Mouse (Mus musculus) cerebellum, adult 18-20 months (tissue): ENCODE results near the gene Dppa3.

Experiments
- DNase-seq, 2 experiments: peaks; one replicate each; pipeline ENCODE4 v3.0.0; 2021

The Dppa3 gene

DNA sequence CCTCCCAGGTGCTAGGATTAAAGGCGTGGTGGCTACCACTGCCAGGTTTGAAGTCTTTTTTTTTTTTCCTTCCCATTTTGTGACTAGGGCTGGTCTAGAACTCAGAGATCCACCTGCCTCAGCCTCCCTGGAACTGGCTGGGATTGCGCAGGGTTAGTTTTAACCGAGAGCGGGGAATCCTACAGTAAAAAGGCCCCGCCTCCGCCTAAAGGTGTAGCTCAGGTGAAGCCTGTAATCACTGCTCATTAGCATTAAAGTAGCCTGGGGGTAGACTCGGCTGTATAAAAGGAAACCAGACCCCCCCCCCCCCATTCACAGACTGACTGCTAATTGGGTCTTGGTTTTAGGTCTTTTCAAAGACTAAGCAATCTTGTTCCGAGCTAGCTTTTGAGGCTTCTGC is at the start of gene Dppa3:
TSS of gene Dppa3 (plus strand) at position 301 of the 400 bp plus-strand sequence.
- DNase-seq, result no peak

DNA sequence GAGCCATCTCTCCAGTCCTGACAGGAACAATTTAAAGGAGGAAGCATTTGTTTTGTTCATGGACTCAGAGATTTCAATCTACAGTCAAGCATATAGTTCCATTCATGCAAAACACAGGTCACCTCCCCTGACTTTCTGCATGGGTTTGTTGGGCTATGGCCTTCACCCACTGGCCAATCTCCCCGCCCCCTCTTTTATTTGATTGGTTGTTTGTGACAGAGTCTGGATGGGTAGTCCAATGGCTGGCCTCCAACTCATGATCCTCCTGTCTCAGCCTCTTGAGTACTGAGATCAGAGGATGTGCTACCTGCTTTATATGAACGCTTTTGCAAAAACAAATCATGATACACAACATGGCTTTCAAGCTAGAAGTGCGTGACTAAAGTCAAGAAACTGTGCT is 49.2 kb upstream of the Dppa3 start:
- DNase-seq, result no peak

DNA sequence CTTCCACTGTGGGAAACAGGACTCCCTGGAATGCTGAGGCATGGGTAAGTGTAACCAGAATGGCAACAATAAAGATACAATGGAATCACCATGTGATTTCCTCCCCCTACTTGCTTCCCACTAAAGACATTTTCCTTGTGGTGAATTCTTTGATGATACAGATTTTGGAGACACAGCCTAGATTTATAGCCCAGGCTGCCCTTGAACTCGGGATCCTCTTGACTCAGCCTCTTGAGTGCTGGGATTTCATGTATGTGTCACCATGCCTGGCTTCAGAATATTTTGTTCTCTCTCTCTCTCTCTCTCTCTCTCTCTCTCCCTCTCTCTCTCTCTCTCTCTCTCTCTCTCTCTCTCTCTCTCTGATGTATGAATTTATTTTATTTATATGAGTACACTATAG is 47.1 kb upstream of the Dppa3 start:
- no peak for DNase-seq

DNA sequence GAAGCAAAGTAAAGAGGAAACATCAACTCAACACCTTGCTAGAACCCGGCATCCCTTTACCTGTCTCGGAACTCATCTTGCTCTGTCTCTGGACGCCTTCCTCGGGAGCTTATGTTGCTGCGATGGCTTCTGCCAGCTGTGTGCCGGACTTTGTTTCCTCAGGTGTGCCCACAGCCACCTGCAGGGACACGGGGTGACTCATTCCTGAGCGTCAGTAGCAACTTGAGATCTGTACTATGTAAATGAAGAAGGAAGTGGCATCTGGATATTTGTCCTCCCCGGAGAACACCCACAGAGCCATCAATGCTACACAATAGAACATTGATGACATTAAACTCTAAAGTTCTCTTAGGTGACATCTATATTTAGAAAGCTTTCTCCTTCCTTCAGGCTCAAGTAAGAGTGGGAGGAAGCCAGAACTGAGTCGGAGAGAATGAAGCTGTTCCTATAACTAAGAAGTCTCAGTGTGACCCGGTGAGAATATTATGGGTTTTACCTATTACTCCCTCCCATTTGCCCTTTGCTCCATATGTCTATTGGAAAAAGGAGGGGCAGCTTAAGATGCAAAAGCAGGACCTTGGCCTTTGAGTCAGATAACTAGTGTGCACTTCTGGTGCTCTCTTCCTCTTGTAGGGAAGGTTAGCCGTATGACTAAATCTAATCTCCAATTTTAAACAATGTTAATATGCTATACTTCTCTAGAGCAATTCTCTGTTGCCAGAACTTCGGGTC is 35.0 kb upstream of the Dppa3 start:
- DNase-seq, result no peak

DNA sequence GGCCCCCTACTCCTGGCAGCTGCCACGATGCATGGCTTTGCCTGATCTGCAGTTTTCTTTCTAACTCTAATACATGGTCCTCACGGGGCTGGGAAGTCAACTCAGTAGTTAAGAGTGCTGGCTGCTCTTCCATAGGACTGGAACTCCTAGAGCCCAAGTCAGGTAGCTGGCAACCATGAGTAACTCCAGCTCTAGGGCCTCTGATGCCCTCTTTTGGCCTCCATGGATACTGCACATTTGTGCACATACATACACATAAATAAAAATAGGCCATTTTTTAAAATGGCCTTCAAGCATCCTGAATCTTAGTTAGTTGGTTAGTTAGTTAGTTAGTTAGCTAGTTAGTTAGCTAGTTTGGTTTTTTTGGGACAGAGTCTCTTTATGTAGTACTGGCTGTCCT is 33.3 kb upstream of the Dppa3 start:
- DNase-seq, result no peak

DNA sequence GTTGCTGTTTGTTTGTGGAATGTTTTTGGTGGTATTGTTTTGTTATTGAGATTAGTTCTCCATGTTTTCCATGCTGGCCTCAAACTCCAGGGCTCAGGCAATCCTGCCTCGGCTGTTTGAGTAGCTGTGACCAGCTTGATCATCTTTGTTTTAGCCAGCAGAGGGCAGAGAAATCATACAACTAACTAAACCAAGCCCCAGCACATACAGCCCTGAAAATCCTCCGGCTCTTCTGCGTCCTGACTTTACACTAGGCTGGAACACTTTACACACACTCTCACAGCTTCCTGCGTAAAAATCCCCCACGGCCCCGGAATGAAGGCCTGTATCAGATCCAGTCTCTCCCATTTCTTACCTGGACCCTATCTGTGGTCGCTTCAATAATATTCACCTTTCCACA is 30.6 kb upstream of the Dppa3 start:
- DNase-seq, result no peak

DNA sequence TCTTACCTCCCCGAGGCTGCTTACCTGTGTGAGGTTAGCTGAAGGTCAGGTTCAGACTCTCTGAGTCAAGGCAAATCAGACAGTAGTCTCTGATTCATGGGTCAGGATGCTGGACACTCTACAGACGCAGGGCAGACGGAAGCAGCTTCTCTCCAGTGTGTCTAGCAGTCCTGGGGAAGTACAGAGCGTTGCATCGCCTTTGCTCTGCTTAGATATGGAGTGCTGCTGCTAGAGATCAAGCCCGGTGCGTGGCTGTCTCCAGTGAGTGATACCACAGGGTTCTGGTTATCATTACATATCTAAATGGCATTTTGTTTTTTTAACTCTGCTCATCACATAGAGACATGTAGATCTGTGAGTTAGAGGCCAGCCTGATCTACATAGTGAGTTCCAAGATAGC is 29.6 kb upstream of the Dppa3 start:
- DNase-seq, result no peak

DNA sequence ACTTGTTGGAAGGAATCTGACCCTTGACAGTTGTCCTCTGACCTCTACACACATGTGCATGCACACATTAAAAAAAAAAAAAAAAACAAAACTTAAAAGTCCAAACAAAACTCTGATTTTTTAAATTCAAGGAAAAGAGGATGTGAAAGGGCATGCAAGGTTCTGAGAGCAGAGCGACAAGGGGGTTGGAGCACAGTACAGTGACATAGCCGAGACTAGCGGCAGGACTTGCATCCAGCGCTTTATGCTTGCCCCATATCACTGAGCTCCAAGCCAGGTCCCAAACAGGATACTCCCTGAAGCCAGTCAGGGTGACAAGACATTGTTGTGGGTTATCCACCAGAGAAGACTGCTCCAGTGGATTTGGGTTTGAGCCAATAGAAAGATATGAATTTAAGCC is 28.2 kb upstream of the Dppa3 start:
- DNase-seq, result no peak

DNA sequence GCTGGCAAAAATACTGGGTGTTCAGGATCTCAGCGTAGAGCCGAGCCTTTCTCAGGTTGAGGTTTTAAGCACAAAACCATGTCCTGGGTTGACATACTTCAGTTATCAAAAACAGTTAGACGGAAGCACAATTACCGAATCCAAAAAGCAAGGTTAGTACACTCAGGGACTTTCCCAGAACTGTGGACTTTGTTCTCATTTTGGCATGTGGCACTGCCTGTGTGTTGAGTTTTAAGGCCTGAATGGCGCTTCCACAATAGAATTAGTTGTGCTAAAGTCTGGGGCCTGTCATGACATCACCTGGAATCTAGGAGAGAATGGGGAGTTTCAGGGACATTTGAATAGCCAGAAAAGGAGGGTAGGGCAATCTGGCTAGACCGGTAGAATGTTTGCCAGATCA is 27.8 kb upstream of the Dppa3 start:
- no peak for DNase-seq

DNA sequence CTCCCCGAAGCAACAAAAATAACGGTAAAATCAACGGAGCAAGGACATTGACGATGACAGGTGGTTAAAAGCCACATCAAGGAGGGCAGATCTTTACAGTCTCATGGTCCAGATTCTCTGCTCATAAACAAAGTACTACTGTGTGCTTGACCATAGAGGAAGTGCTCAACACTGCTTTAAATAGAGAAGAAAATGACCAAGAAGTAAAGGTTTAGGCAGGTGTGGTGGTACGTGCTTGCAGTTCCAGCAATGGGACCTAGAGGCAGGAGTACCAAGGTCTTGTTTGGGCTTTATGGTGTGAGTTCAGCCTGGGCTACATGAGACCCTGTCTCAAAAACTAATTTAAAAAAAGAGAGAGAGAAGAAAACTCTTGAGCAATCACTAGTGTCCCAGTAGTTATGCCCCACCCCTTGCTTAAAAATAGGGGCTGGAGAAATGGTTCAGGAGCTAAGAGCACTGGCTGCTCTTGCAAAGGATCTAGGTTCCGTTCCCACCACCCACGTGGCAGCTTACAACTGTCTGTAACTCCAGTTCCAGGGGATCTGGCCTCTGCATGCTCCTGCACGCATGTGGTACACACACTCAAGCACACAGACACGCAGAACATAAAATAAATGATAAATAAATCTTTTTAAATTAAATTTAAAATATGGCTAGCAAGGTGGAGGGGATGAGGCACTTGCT is 27.0 kb upstream of the Dppa3 start:
- DNase-seq, result no peak

DNA sequence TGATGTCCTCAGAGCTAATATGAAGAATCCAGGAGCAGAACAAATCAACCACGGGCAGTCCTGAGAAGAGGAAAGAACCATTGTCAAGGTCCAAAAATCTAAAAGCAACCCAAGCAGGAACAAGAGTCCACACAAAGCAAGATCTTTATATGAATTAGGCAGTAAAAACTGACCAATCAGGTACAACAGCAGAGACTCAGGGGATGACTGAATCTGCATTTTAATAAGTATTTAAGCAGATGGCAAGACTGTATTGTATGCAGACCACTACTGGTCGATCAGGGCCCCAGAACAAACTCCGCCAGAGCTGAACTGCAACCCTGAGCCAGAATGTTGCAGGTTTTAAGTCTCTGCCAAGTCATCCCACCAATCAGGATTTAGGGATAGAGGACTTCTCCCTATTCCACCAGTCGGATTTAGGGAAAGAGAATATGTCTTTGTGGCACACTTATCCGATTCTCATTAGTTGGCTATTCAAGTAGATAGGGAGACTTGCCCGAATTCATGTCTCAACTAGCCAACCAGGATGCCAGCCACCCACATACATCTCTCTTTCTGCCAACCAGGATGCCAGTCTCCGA is 26.1 kb upstream of the Dppa3 start:
- DNase-seq, result no peak

DNA sequence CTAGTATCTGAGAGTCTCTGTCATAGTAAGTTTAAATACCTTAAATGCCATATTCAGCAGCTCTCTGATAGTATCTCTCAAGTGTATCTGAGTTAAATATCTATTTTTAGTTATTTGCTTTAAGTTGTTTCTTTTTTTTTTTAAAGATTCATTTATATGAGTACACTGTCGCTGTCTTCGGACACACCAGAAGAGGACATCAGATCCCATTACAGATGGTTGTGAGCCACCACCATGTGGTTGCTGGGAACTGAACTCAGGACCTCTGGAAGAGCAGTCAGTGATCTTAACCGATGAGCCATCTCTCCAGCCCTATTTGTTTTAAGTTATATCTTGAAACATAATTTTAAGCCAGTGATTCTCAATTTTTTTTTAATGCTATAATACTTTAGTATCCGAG is 25.2 kb upstream of the Dppa3 start:
- no peak for DNase-seq

DNA sequence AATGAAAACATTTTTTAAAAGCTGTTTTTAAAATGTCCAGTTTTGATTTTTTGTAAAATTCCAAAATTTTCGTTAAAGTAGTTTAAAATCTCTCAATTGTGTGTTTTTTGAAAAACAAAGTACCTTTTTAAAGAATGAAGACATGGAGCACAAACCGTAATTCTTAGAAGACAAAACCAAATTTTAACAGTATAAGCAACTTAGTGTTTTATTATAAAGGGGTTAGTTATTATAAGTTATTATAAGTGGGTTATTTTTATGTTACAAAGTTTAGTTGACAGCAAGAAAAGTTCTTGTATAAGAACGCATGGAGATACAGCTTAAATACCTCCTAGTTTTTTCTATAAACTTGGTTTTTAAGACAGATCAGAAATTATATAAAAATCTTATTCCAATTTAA is 24.6 kb upstream of the Dppa3 start:
- no peak for DNase-seq

DNA sequence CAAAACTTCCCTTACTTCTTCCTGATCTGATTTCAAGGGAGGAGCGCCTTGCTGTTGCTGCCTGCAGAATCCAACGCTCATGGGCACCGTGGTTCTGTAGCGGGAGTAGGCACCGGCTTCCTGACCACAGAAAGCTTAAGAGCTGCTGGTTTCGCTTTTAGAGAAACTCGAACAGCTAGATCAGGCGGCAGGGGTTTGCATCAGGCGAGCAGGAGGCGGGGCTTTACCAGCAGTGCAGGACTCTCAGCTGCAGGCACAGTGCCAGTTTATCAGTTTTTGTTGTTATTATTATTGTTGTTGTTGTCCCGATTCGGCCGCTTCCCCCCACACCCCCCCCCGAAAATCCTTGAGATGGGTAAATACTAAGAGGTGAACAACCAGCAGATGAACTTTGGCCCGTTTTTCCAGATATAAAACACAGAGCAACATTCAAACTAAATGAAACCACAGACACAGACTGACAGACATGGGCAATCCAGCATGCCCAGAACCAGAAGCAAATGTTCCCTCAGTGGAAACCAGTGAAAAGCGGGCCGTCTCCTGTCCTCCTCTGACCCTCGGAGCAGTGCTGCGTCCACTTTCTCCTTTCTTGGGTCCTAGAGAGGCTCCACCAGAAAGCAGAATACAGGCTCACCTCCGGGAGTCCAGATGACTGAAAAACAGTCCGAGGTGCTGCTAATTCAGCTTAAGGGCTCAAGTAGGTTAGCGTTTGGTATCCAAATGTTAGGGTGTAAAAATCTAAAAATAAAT is 23.8 kb upstream of the Dppa3 start, which contains the start of gene Apobec1:
TSS of gene Apobec1 (minus strand) at position 203 of the 750 bp plus-strand sequence.
- DNase-seq, result peak; percentile 13 to 24

DNA sequence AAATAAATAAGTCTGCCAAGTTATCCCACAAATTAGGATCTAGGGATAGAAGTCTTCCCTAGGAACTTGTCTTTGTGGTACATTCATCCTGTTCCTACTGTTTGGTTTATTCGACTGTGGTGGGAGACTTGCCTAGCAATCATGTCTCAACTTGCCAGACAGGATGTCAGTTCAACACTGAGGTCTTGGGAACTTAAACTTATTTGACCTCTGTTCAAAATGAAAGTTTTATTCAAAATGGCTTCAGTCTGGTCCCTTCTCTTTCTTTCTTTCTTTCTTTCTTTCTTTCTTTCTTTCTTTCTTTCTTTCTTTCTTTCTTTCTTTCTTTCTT is 23.3 kb upstream of the Dppa3 start:
- no peak for DNase-seq

DNA sequence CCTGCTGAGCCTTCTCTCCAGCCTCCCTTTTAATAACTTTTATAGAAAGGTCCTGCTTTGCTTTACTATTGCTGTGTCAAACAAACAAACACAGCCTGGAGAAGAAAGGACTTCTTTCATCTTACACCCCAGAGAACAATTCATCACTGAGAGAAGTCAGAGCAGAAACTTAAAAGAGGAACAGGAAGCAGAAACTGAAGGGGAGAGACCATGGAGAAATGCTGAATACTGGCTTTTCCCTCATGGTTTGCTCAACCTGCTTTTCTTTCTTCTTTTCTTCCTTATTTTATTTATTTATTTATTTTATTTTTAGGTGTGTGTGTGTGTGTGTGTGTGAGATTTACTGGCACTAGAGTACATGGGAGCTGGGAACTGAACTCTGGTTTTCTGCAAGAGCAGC is 21.9 kb upstream of the Dppa3 start:
- no peak for DNase-seq

DNA sequence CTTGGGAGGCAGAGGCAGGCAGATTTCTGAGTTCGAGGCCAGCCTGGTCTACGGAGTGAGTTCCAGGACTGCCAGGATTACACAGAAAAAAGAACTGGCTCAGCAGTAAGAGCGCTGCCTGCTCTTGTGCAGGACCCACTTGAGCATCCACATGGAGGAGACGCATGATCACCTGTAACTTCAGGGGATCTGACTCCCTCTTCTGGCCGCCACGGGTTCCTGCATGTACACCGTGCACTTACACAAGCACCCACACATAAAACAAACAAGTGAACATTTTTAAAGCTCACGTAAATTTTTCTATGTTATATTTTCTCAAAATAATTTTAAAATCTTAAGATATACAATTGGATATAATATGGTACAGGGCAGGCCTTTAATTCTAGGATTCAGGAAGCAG is 20.7 kb upstream of the Dppa3 start:
- no peak for DNase-seq

DNA sequence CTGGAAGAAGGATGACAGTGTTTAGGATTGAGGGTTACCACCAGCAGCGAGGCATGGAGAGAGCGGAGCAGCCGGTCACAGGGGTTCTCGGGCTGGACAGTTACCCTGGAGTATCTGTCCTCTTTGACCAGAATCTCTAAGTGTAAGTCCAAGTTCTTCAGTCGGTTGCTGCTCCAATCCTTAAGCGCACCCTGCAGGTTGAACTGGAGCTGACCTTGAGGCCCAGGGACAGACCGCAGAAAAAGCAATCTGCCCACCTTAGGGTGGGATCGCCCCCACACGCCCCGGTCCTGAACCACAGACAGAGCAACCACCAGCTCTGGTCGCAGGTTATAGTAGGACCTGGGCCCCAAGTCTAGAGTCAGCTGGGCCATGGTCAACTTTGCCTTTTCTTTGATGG is 19.5 kb upstream of the Dppa3 start:
- no peak for DNase-seq

DNA sequence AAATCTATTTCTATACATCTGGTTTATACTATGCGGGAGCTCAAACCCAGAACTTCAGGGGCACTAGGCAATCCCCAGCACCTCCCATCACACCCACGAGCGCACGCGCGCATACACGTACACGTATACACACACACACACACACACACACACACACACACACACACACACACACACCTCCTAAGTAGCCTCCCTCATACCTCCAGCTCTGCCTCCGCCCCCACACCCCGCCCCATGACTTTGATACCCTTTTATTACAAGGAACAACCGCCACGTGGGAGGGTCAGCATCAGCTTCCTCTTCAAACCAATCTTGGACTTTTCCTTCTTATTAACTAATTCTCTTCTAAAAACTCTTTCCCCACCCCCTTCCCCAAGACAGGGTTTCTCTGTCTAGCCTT is 18.5 kb upstream of the Dppa3 start:
- DNase-seq, result no peak

DNA sequence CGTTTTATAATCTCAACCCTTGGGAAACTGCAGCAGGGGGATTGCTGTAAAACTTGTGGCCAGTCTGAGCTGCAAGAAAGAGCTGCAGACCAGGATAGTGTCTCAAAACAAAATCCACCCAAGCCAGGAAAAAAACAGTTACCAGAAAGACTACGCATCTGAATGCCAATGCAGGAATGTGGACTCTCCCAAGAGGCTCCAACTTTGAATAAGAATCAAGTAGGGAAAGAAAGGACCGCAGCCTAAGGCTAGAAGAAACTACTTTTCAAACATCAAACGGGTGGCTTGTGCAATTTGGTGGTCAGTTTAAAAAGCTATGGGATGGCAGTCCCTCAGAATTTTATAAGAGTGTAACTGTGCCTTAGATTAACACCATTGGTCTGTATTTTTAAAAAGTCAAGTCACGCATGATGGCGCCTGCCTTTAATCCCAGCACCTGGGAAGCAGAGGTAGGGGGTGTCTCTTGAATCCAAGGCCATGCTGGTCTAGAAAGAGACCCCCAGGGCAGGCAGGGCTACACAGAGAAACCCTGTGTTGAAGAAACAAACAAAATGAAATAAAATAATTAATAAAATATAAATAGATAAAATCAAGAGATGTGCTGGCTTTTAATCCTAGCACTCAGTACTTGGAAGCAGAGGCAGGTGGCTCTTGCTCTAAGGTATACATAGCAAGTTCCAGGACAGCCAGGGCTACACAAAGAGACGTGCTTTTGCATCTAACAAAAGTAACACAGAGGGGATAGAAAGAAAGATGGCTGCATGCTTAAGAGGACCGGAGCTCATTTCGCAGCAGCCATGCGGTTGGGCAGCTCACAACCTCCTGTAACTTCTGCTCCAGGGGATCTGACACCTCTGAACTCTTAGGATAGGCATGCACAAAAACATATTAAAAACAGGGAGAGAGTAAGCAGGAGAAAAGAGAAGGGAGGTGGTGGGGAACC is 17.5 kb upstream of the Dppa3 start:
- DNase-seq, result no peak

DNA sequence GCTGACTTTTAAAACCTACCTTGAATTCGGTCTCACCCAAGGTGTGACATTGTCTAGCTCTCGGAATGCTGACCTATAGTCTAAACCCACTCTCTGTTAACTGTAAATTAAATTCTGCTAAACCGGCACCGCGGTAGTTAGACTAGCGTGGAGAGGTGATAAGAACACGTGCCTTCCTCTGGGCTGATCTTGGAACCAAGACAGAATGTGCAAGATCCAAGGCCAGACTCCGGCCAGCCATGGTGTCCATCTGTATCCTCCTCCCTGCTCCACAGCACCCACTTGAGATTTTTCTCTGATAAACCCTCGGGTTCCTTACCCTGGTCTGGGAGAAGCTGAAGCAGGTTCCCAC is 16.9 kb upstream of the Dppa3 start:
- no peak for DNase-seq

DNA sequence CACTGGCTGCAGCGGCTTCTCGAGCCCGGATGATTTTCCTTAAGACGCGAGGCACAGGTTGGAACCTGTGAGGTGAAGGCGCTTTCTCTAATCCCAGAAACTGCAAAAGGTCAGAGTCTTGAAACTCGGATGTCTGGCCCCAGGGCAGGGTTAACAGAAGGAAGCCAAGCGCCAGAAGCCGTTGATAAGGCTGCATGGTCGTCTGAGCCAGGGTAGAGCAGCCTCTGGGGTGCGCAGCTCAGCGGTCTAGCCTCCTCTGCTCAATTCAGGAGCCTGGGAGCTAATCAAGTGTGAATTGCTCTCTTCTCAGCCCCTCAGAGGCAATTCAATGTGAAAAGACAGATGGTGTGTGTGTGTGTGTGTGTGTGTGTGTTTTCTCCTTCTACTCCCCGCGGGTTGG is 16.4 kb upstream of the Dppa3 start, which contains the start of gene Gdf3:
TSS of gene Gdf3 (minus strand) at position 317 of the 400 bp plus-strand sequence.
- no peak for DNase-seq

DNA sequence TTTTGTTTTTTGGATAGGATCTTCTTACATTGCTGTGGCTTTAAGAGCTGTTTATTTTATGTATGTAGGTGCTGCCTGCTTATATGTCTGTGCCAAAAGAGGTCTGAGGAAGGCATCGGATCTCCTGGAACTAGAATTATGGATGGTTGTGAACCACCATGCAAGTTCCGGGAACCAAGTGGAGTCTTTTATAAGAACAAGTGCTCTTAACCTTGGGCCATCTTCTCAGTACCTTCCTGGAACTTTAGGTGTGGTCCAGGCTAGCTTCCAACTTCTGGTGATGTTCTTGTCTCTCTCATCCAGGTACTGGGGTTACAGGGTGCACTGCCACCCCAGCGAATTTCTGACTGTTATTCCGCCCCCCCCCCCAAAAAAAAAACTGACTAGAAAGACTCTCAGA is 13.8 kb upstream of the Dppa3 start:
- DNase-seq, result no peak
